In genomic region chrX:70713004-70713604, GRCm38 (mm10) we compare ENCODE assay signal across 18 mouse cellular contexts.
DNase-seq lines count a peak whose midpoint lies in the region; ATAC-seq and TF ChIP-seq lines count a peak whose summit lies in the region.
"Had no signal": no experiment of that assay in that cellular context is flagged by ENCODE, and none has a peak within 500 bp of the region (broad histone marks: within the 10 kb centered on the region; RNA-seq: fewer than 3 reads in every experiment).

No protein-coding gene starts in this region.

- no peaks in the 10 kb centered on the region for H3K9me3 ChIP-seq in forebrain, postnatal 0 days (ENCODE audit: low read length)
- H3K9me3 ChIP-seq in forebrain, embryonic 14.5 days (replicated peaks; ENCODE audit: control insufficient read depth, low read length): no peaks in the 10 kb centered on the region
- H3K9me3 ChIP-seq in kidney, postnatal 0 days (replicated peaks; ENCODE audit: low read length): no peaks in the 10 kb centered on the region
- no peaks in the 10 kb centered on the region for H3K9me3 ChIP-seq in midbrain, postnatal 0 days (ENCODE audit: low read length)
- no peaks in the 10 kb centered on the region for H3K9me3 ChIP-seq in midbrain, embryonic 13.5 days
- H3K9me3 ChIP-seq: embryonic facial prominence, embryonic 13.5 days; limb, embryonic 15.5 days; midbrain, embryonic 10.5 days; neural tube, embryonic 15.5 days had no signal

- TF ChIP-seq CTCF in forebrain, postnatal 0 days (IDR thresholded peaks at IDR 0.05; ENCODE audit: low read depth): peak; percentile 11; the same call in 1 of the 2 replicates
- peak; percentile 50 for TF ChIP-seq CTCF in kidney, postnatal 0 days (IDR thresholded peaks at IDR 0.05; ENCODE audit: low read depth)
- peak; percentile 26 for TF ChIP-seq CTCF in midbrain, postnatal 0 days (IDR thresholded peaks at IDR 0.05)

- DNase-seq in forebrain, postnatal 0 days: no peak
- DNase-seq in forebrain, embryonic 14.5 days (ENCODE audit: low spot score): no peak
- DNase-seq in kidney, postnatal 0 days (ENCODE audit: low spot score): no peak
- DNase-seq in kidney, postnatal 10 days: no peak
- DNase-seq in midbrain, postnatal 0 days (ENCODE audit: low spot score): no peak
- DNase-seq in spleen, postnatal 36 days (ENCODE audit: low spot score in 2 of 2): no peak
- DNase-seq: cerebellum, adult 11-12 months; kidney, adult 18-20 months; layer of hippocampus, adult 9-11 months; retina, postnatal 1 day; thymus, adult 2 months had no signal

- no peaks in the 10 kb centered on the region for H3K27me3 ChIP-seq in forebrain, postnatal 0 days (ENCODE audit: insufficient read depth, low read length)
- H3K27me3 ChIP-seq in forebrain, embryonic 14.5 days (replicated peaks; ENCODE audit: control insufficient read depth, insufficient read depth, low read length): no peaks in the 10 kb centered on the region
- no peaks in the 10 kb centered on the region for H3K27me3 ChIP-seq in kidney, postnatal 0 days (ENCODE audit: insufficient read depth, low read length)
- no peaks in the 10 kb centered on the region for H3K27me3 ChIP-seq in midbrain, postnatal 0 days (ENCODE audit: insufficient read depth, low read length)
- no peaks in the 10 kb centered on the region for H3K27me3 ChIP-seq in midbrain, embryonic 13.5 days
- H3K27me3 ChIP-seq: embryonic facial prominence, embryonic 13.5 days; limb, embryonic 15.5 days; neural tube, embryonic 15.5 days had no signal

- no peak overlapping the region for H3K9ac ChIP-seq in forebrain, postnatal 0 days
- H3K9ac ChIP-seq in forebrain, embryonic 14.5 days (ENCODE audit: low read length): no peak overlapping the region
- no peak overlapping the region for H3K9ac ChIP-seq in kidney, postnatal 0 days (ENCODE audit: low read depth, low read length)
- H3K9ac ChIP-seq in midbrain, postnatal 0 days (replicated peaks; ENCODE audit: low read length, poor library complexity, severe bottlenecking): no peak overlapping the region
- no peak overlapping the region for H3K9ac ChIP-seq in midbrain, embryonic 13.5 days (replicated peaks)
- H3K9ac ChIP-seq: embryonic facial prominence, embryonic 13.5 days; hindbrain, embryonic 14.5 days; limb, embryonic 15.5 days; neural tube, embryonic 15.5 days had no signal

- no peaks in the 10 kb centered on the region for H3K4me1 ChIP-seq in forebrain, postnatal 0 days (ENCODE audit: insufficient read depth)
- no peaks in the 10 kb centered on the region for H3K4me1 ChIP-seq in forebrain, embryonic 14.5 days (ENCODE audit: control insufficient read depth, insufficient read depth, low read length)
- H3K4me1 ChIP-seq in kidney, postnatal 0 days (replicated peaks; ENCODE audit: insufficient read depth, low read length): no peaks in the 10 kb centered on the region
- H3K4me1 ChIP-seq in midbrain, postnatal 0 days (ENCODE audit: insufficient read depth, low read length): no peaks in the 10 kb centered on the region
- no peaks in the 10 kb centered on the region for H3K4me1 ChIP-seq in midbrain, embryonic 13.5 days (replicated peaks)
- H3K4me1 ChIP-seq: embryonic facial prominence, embryonic 13.5 days; limb, embryonic 15.5 days; midbrain, embryonic 10.5 days; neural tube, embryonic 15.5 days had no signal

- H3K36me3 ChIP-seq in forebrain, postnatal 0 days (ENCODE audit: insufficient read depth): no peaks in the 10 kb centered on the region
- no peaks in the 10 kb centered on the region for H3K36me3 ChIP-seq in forebrain, embryonic 14.5 days (ENCODE audit: control insufficient read depth, insufficient read depth, low read length)
- no peaks in the 10 kb centered on the region for H3K36me3 ChIP-seq in kidney, postnatal 0 days (ENCODE audit: insufficient read depth, low read length)
- H3K36me3 ChIP-seq in midbrain, postnatal 0 days (ENCODE audit: insufficient read depth, low read length): no peaks in the 10 kb centered on the region
- no peaks in the 10 kb centered on the region for H3K36me3 ChIP-seq in midbrain, embryonic 13.5 days
- H3K36me3 ChIP-seq: embryonic facial prominence, embryonic 13.5 days; limb, embryonic 15.5 days; midbrain, embryonic 10.5 days; neural tube, embryonic 15.5 days had no signal

- WGBS in forebrain, postnatal 0 days: 63% methylated on average over 5 of the region's 5 CpGs
- WGBS in forebrain, embryonic 14.5 days: 64% methylated on average over 5 of the region's 5 CpGs
- WGBS in kidney, postnatal 0 days: 69% methylated on average over 5 of the region's 5 CpGs
- WGBS in midbrain, postnatal 0 days: 59% methylated on average over 5 of the region's 5 CpGs
- WGBS in midbrain, embryonic 13.5 days: 65% methylated on average over 5 of the region's 5 CpGs

- no peak overlapping the region for H3K4me3 ChIP-seq in forebrain, postnatal 0 days (ENCODE audit: low read depth, low read length)
- no peak overlapping the region for H3K4me3 ChIP-seq in forebrain, embryonic 14.5 days (ENCODE audit: low read depth, low read length)
- no peak overlapping the region for H3K4me3 ChIP-seq in kidney, postnatal 0 days (replicated peaks; ENCODE audit: low read depth, low read length)
- no peak overlapping the region for H3K4me3 ChIP-seq in midbrain, postnatal 0 days (ENCODE audit: low read depth, low read length)
- no peak overlapping the region for H3K4me3 ChIP-seq in midbrain, embryonic 13.5 days (replicated peaks)
- H3K4me3 ChIP-seq: embryonic facial prominence, embryonic 13.5 days; limb, embryonic 15.5 days; midbrain, embryonic 10.5 days; neural tube, embryonic 15.5 days had no signal

- no peak overlapping the region for H3K27ac ChIP-seq in forebrain, postnatal 0 days (ENCODE audit: low read depth, low read length)
- no peak overlapping the region for H3K27ac ChIP-seq in forebrain, embryonic 14.5 days (ENCODE audit: low read depth, low read length)
- no peak overlapping the region for H3K27ac ChIP-seq in kidney, postnatal 0 days
- no peak overlapping the region for H3K27ac ChIP-seq in midbrain, postnatal 0 days (ENCODE audit: low read depth, low read length)
- H3K27ac ChIP-seq in midbrain, embryonic 13.5 days: no peak overlapping the region
- H3K27ac ChIP-seq: embryonic facial prominence, embryonic 13.5 days; hindbrain, embryonic 14.5 days; limb, embryonic 15.5 days; midbrain, embryonic 10.5 days; neural tube, embryonic 15.5 days had no signal

- no peak overlapping the region for H3K4me2 ChIP-seq in forebrain, postnatal 0 days (ENCODE audit: low read depth)
- H3K4me2 ChIP-seq in forebrain, embryonic 14.5 days (ENCODE audit: low read length): no peak overlapping the region
- H3K4me2 ChIP-seq in kidney, postnatal 0 days (ENCODE audit: low read length): no peak overlapping the region
- no peak overlapping the region for H3K4me2 ChIP-seq in midbrain, postnatal 0 days (ENCODE audit: low read depth, low read length, poor library complexity, severe bottlenecking)
- no peak overlapping the region for H3K4me2 ChIP-seq in midbrain, embryonic 13.5 days (replicated peaks)
- H3K4me2 ChIP-seq: embryonic facial prominence, embryonic 13.5 days; hindbrain, embryonic 14.5 days; limb, embryonic 15.5 days; neural tube, embryonic 15.5 days had no signal

- ATAC-seq in forebrain, postnatal 0 days: no peak
- ATAC-seq in forebrain, embryonic 14.5 days: no peak
- no peak for ATAC-seq in kidney, postnatal 0 days (replicated peaks; ENCODE audit: low FRiP score, low read depth)
- ATAC-seq in midbrain, postnatal 0 days (ENCODE audit: low FRiP score): no peak
- ATAC-seq in midbrain, embryonic 13.5 days: no peak
- ATAC-seq in CD4-positive, CD25-positive, alpha-beta regulatory T cell, adult 4 months: no peak
